Mouse (Mus musculus): ENCODE results near the gene Tbc1d2b.

The Tbc1d2b gene

GRCm38 (mm10) chr9:90265322-90266039 is 5.1 kb downstream of the Tbc1d2b start:
- DNase-seq (ENCODE audit: low read depth): no peak

- DNase-seq (ENCODE audit: low read depth): no peak
Observed at GRCm38 (mm10) chr9:90263340-90263679, 7.3 kb downstream of the Tbc1d2b start.

GRCm38 (mm10) chr9:90262591-90263339 is 7.8 kb downstream of the Tbc1d2b start:
- no peak for DNase-seq (ENCODE audit: low read depth)

GRCm38 (mm10) chr9:90262063-90262462 is 8.5 kb downstream of the Tbc1d2b start:
- DNase-seq (ENCODE audit: low read depth): no peak

- DNase-seq (ENCODE audit: low read depth): no peak
Observed at GRCm38 (mm10) chr9:90260600-90261375, 9.8 kb downstream of the Tbc1d2b start.

GRCm38 (mm10) chr9:90260079-90260478 is 10.5 kb downstream of the Tbc1d2b start:
- no peak for DNase-seq (ENCODE audit: low read depth)

- no peak for DNase-seq (ENCODE audit: low read depth)
Observed at GRCm38 (mm10) chr9:90259400-90259950, 11.1 kb downstream of the Tbc1d2b start.

- DNase-seq (ENCODE audit: low read depth): no peak
Observed at GRCm38 (mm10) chr9:90257754-90258531, 12.7 kb downstream of the Tbc1d2b start.

- DNase-seq (ENCODE audit: low read depth): peak; percentile 64
Observed at GRCm38 (mm10) chr9:90257220-90257619, 13.4 kb downstream of the Tbc1d2b start.

GRCm38 (mm10) chr9:90255844-90256405 is 14.7 kb downstream of the Tbc1d2b start:
- DNase-seq (ENCODE audit: low read depth): peak; percentile 50

GRCm38 (mm10) chr9:90253181-90253580 is 17.4 kb downstream of the Tbc1d2b start:
- DNase-seq (ENCODE audit: low read depth): no peak

GRCm38 (mm10) chr9:90250964-90251750 is 19.4 kb downstream of the Tbc1d2b start:
- DNase-seq (ENCODE audit: low read depth): no peak

GRCm38 (mm10) chr9:90250141-90250775 is 20.3 kb downstream of the Tbc1d2b start:
- DNase-seq (ENCODE audit: low read depth): peak; percentile 59

GRCm38 (mm10) chr9:90249036-90249435 is 21.6 kb downstream of the Tbc1d2b start:
- no peak for DNase-seq (ENCODE audit: low read depth)

- DNase-seq (ENCODE audit: low read depth): no peak
Observed at GRCm38 (mm10) chr9:90248326-90248725, 22.3 kb downstream of the Tbc1d2b start.

- DNase-seq (ENCODE audit: low read depth): no peak
Observed at GRCm38 (mm10) chr9:90247316-90247715, 23.3 kb downstream of the Tbc1d2b start.

GRCm38 (mm10) chr9:90245781-90246180 is 24.8 kb downstream of the Tbc1d2b start:
- no peak for DNase-seq (ENCODE audit: low read depth)

GRCm38 (mm10) chr9:90245206-90245605 is 25.4 kb downstream of the Tbc1d2b start:
- peak; percentile 93 for DNase-seq (ENCODE audit: low read depth)

GRCm38 (mm10) chr9:90244301-90245151 is 26.1 kb downstream of the Tbc1d2b start:
- DNase-seq (ENCODE audit: low read depth): peak; percentile 72

All from 416B (cell line).